Mouse (Mus musculus) stomach, postnatal 0 days (tissue): ENCODE measurements at regions not wholly inside any gene's neighbourhood (a gene's known extent, or its start where the extent isn't known, plus 50 kb on each side); places are given as distances from the start of the nearest gene placed in this dataset.

Source experiments
- CTCF ChIP-seq: IDR thresholded peaks from 2 replicates; pipeline ENCODE4 v1.5.1; 2016; ENCODE audit warnings: antibody characterized with exemption, low read depth, mild to moderate bottlenecking, moderate library complexity
- EP300 ChIP-seq: optimal IDR thresholded peaks from 2 replicates; pipeline ENCODE3; 2016; ENCODE audit warnings: antibody characterized with exemption

- TF ChIP-seq CTCF (no peak), EP300 (no peak)
Observed at GRCm38 (mm10) chr2:166232376-166232775, 76.9 kb upstream of the Sulf2 start.
